Mouse (Mus musculus) 3T3-L1 (cell line): Measurements from ENCODE around the gene Prkcq.

Experiments
- DNase-seq: peaks from one replicate; pipeline ENCODE4 v3.0.0-alpha.2; 2015; ENCODE audit warnings: low read depth, low spot score

Prkcq gene

GRCm38 (mm10) chr2:11219262-11219661 is 47.4 kb downstream of the Prkcq start:
- DNase-seq: no peak

- no peak for DNase-seq
Measured at GRCm38 (mm10) chr2:11224808-11225484, 53.0 kb downstream of the Prkcq start.

GRCm38 (mm10) chr2:11225485-11225876 is 53.6 kb downstream of the Prkcq start:
- no peak for DNase-seq

GRCm38 (mm10) chr2:11226555-11226954 is 54.6 kb downstream of the Prkcq start:
- no peak for DNase-seq

GRCm38 (mm10) chr2:11229126-11229525 is 57.2 kb downstream of the Prkcq start:
- no peak for DNase-seq

GRCm38 (mm10) chr2:11231118-11231517 is 59.2 kb downstream of the Prkcq start:
- no peak for DNase-seq

- DNase-seq: no peak
Measured at GRCm38 (mm10) chr2:11231988-11232387, 60.1 kb downstream of the Prkcq start.

GRCm38 (mm10) chr2:11238254-11238653 is 66.3 kb downstream of the Prkcq start:
- no peak for DNase-seq

GRCm38 (mm10) chr2:11239523-11239922 is 67.6 kb downstream of the Prkcq start:
- DNase-seq: no peak

GRCm38 (mm10) chr2:11245926-11246325 is 74.0 kb downstream of the Prkcq start:
- DNase-seq: no peak

- peak; percentile 23 for DNase-seq
Measured at GRCm38 (mm10) chr2:11253945-11254344, 82.0 kb downstream of the Prkcq start.

GRCm38 (mm10) chr2:11254446-11254845 is 82.5 kb downstream of the Prkcq start:
- no peak for DNase-seq

GRCm38 (mm10) chr2:11257260-11257850 is 85.4 kb downstream of the Prkcq start:
- DNase-seq: no peak

GRCm38 (mm10) chr2:11258181-11258580 is 86.3 kb downstream of the Prkcq start:
- no peak for DNase-seq

- no peak for DNase-seq
Measured at GRCm38 (mm10) chr2:11259361-11259760, 87.5 kb downstream of the Prkcq start.

GRCm38 (mm10) chr2:11264836-11265235 is 92.9 kb downstream of the Prkcq start:
- no peak for DNase-seq

GRCm38 (mm10) chr2:11265455-11265854 is 93.5 kb downstream of the Prkcq start:
- no peak for DNase-seq

GRCm38 (mm10) chr2:11266294-11266693 is 94.4 kb downstream of the Prkcq start:
- no peak for DNase-seq

GRCm38 (mm10) chr2:11278965-11279364 is 107.1 kb downstream of the Prkcq start:
- no peak for DNase-seq

- no peak for DNase-seq
Measured at GRCm38 (mm10) chr2:11280247-11280646, 108.3 kb downstream of the Prkcq start.

GRCm38 (mm10) chr2:11287834-11288530 is 116.1 kb downstream of the Prkcq start:
- DNase-seq: no peak

- peak; percentile 80 for DNase-seq
Measured at GRCm38 (mm10) chr2:11288531-11288846, 116.6 kb downstream of the Prkcq start.

- no peak for DNase-seq
Measured at GRCm38 (mm10) chr2:11290931-11291330, 119.0 kb downstream of the Prkcq start.
